Mouse (Mus musculus) bone marrow, adult 2 months (tissue): Measurements from ENCODE around the gene Cttn.

Experiments used
- CTCF ChIP-seq: fragments of 200-500 bp; IDR thresholded peaks from 2 replicates; pipeline ENCODE4 v1.5.1; 2011; ENCODE audit warnings: low read length, control low read depth; ENCODE audit not compliant: control insufficient read depth, insufficient read depth
- POLR2A ChIP-seq: fragments of 200-500 bp; IDR thresholded peaks from 2 replicates; pipeline ENCODE4 v1.6.1; 2011; ENCODE audit warnings: low read depth, mild to moderate bottlenecking, control low read depth, low read length, borderline replicate concordance; ENCODE audit not compliant: control insufficient read depth

DNA sequence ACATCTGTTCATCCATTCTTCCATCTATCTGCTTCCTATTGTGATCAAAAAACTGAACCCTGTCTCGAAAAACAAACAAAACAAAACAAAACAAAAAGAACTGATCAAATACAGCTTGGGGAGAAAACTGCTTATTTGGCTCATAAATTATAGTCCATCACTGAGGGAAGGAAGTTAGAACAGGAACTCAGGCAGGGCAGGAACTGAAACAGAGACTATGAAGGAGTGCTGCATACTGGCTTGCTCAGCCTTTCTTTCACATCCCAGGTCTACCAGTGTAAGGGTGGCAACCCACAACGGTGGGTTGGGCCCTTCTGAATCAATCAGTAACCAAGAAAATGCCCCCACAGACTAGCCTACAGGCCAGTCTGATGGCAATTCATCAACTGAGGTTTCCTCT lies 294 bp upstream of the Cttn start:
- TF ChIP-seq CTCF (no peak), POLR2A (no peak)
